Comparison of ENCODE assay signal across 13 mouse cellular contexts in the genomic region with DNA sequence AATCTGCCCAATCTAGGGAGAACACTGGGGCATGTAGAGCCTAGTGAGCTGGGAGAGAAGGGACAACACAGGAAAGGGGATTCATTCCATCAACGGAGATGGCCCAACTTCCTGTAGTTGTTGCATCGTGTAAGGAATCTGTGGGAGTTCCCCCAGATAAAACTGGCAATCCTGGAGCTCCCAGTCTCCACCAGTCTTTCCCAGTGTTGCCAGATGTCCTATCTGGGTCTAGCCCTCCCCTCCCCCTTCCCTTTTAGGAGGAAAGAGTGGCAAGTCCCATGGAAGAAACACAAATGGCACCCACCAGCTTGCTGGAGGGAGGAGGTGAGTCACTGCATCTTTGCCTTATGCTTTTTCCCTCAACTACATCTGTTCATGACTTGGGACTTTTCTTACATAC.
DNase-seq lines count a peak whose midpoint lies in the region.
"Had no signal": no experiment of that assay in that cellular context is flagged by ENCODE, and none has a peak within 500 bp of the region (broad histone marks: within the 10 kb centered on the region; RNA-seq: fewer than 3 reads in every experiment).

No protein-coding gene starts in this region.

- DNase-seq in frontal cortex, adult 2 months (ENCODE audit: extremely low spot score in 1 of 2, low spot score in 1 of 2): peak; percentile 30 to 63
- DNase-seq in frontal cortex, postnatal 10 days (ENCODE audit: low spot score in 2 of 2): no peak
- DNase-seq in layer of hippocampus, adult 8-10 months (ENCODE audit: low spot score in 2 of 2): peak; percentile 38 to 45
- DNase-seq in layer of hippocampus, postnatal 14 days (ENCODE audit: low spot score in 2 of 2): no peak
- peak; percentile 20 for DNase-seq in 3134 (ENCODE audit: extremely low read depth, insufficient read length, low spot score)
- DNase-seq in NIH3T3 (ENCODE audit: low read depth): peak; percentile 61
- no peak for DNase-seq in lung, postnatal 4 days
- DNase-seq in ovary, postnatal 36 days (ENCODE audit: low spot score): no peak
- DNase-seq: adrenal gland, postnatal 10 days; cerebellum, postnatal 10 days; kidney, postnatal 4 days; spleen, adult 18-20 months; thymus, postnatal 25 days had no signal

Comparison
In these comparisons a context has a peak if more than half of its experiments do, and no peak if none do; other contexts are left out.
1. DNase-seq: peak in frontal cortex, adult 2 months (2 of 2), layer of hippocampus, adult 8-10 months (2 of 2), 3134 (single experiment) and NIH3T3 (single experiment); none in frontal cortex, postnatal 10 days (0 of 2), layer of hippocampus, postnatal 14 days (0 of 2), lung, postnatal 4 days (0 of 2) and ovary, postnatal 36 days (single experiment).